Mouse (Mus musculus): ENCODE data around the gene Sh3bgrl. TPM values are rescaled to one million over a fixed set of nuclear protein-coding genes. Genes with fewer than 3 reads are reported as not detected.

The Sh3bgrl gene
- polyA plus RNA-seq, 1 experiment from 2014 or later = 121 TPM

DNA sequence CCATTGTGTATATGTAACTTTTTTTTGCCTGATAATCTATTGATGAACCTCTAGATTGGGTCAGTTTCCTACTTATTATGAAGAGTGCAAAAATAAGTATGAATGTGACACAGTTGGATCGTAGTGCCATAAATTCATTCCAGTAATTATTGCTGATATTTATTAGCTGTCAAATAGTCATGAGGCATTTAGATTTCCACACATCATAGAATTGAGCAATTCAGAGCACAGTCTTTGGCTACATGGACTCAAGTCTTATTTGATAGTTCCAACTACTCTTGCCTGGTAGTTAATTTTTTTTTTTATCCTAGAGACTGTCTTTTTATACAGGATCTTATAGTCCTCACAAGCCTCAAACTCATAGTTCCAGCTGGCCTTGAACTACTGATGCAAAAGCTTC is 34.9 kb downstream of the Sh3bgrl start:
- Histone ChIP-seq H3K9me3 (ENCODE audit: low read length) (no peaks in the 10 kb centered on the region), H3K4me1 (ENCODE audit: insufficient read depth, low read length) (no peaks in the 10 kb centered on the region), H3K4me3 (ENCODE audit: low read length) (no peak overlapping the region), H3K4me2 (replicated peaks; ENCODE audit: low read depth, low read length) (no peak overlapping the region), H3K27me3 (ENCODE audit: insufficient read depth, low read length) (no peaks in the 10 kb centered on the region), H3K9ac (replicated peaks; ENCODE audit: low read length) (no peak overlapping the region), H3K36me3 (ENCODE audit: insufficient read depth, low read length) (no peaks in the 10 kb centered on the region), H3K27ac (ENCODE audit: low read length) (no peak overlapping the region)
- WGBS = 84% methylated on average over 1 of the region's 1 CpGs
- ATAC-seq (ENCODE audit: low FRiP score, low TSS enrichment) = no peak

GRCm38 (mm10) chrX:109131834-109132233 is 36.7 kb downstream of the Sh3bgrl start:
- Histone ChIP-seq H3K27ac (ENCODE audit: low read length) (no peak overlapping the region), H3K9ac (replicated peaks; ENCODE audit: low read length) (no peak overlapping the region), H3K4me3 (ENCODE audit: low read length) (no peak overlapping the region), H3K9me3 (ENCODE audit: low read length) (no peaks in the 10 kb centered on the region), H3K36me3 (ENCODE audit: insufficient read depth, low read length) (no peaks in the 10 kb centered on the region), H3K27me3 (ENCODE audit: insufficient read depth, low read length) (no peaks in the 10 kb centered on the region), H3K4me1 (ENCODE audit: insufficient read depth, low read length) (0 out of 2 replicates have a peak, but pooled peaks cover 2% of the 10 kb centered on the region), H3K4me2 (replicated peaks; ENCODE audit: low read depth, low read length) (no peak overlapping the region)
- ATAC-seq (ENCODE audit: low FRiP score, low TSS enrichment) = no peak
- WGBS = 65% methylated on average over 2 of the region's 2 CpGs

DNA sequence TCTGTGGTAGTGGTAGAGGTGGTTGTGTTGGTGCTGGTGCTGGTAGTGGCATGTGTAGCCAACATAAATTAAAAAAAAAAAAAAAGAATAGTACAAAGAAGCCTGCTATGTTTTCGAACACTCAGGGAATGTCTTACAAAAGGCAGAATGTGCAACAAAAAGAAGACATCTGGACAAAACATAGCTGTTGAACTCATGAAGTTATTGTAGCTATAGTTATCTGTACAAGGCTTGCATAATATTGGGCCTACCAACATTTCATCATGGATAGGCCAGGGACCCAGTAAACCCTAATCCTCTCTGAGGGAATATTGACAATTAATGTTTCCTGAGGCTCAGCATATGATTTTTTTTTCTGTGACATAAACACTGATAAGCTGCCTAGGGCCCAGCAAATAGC is 37.3 kb downstream of the Sh3bgrl start:
- ATAC-seq (ENCODE audit: low FRiP score, low TSS enrichment) = no peak
- no peaks in the 10 kb centered on the region for H3K27me3 ChIP-seq (ENCODE audit: insufficient read depth, low read length)
- H3K4me2 ChIP-seq (replicated peaks; ENCODE audit: low read depth, low read length) = no peak overlapping the region
- WGBS = 82% methylated on average over 1 of the region's 1 CpGs
- no peaks in the 10 kb centered on the region for H3K9me3 ChIP-seq (ENCODE audit: low read length)
- no peak overlapping the region for H3K4me3 ChIP-seq (ENCODE audit: low read length)
- H3K36me3 ChIP-seq (ENCODE audit: insufficient read depth, low read length) = no peaks in the 10 kb centered on the region
- H3K9ac ChIP-seq (replicated peaks; ENCODE audit: low read length) = no peak overlapping the region
- no peak overlapping the region for H3K27ac ChIP-seq (ENCODE audit: low read length)
- H3K4me1 ChIP-seq (ENCODE audit: insufficient read depth, low read length) = 0 out of 2 replicates have a peak, but pooled peaks cover 2% of the 10 kb centered on the region

DNA sequence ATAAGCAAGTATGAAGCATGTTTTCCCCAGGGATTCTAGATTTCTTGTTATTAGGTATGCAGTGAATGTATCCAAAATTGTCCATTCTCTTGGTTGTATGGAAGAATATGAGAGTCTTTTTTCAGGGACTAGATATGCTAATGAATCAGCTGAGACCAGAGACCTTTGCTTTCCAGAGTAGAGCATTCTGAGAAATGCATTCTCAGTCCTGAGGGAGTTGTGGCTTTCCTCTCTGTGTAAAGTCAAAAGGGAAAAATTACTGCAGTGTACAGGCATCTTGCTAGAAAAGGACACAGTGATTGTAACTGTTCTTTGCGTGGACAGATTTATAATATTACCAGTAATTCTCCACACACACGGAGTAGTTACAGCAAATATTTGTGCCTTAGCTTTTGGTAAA is 38.3 kb downstream of the Sh3bgrl start:
- Histone ChIP-seq H3K4me2 (replicated peaks; ENCODE audit: low read depth, low read length) (no peak overlapping the region), H3K27ac (ENCODE audit: low read length) (no peak overlapping the region), H3K9me3 (ENCODE audit: low read length) (no peaks in the 10 kb centered on the region), H3K4me1 (ENCODE audit: insufficient read depth, low read length) (0 out of 2 replicates have a peak, but pooled peaks cover 2% of the 10 kb centered on the region), H3K27me3 (ENCODE audit: insufficient read depth, low read length) (no peaks in the 10 kb centered on the region), H3K36me3 (ENCODE audit: insufficient read depth, low read length) (no peaks in the 10 kb centered on the region), H3K4me3 (ENCODE audit: low read length) (no peak overlapping the region), H3K9ac (replicated peaks; ENCODE audit: low read length) (no peak overlapping the region)
- WGBS = 75% methylated on average over 2 of the region's 2 CpGs
- ATAC-seq (ENCODE audit: low FRiP score, low TSS enrichment) = no peak

DNA sequence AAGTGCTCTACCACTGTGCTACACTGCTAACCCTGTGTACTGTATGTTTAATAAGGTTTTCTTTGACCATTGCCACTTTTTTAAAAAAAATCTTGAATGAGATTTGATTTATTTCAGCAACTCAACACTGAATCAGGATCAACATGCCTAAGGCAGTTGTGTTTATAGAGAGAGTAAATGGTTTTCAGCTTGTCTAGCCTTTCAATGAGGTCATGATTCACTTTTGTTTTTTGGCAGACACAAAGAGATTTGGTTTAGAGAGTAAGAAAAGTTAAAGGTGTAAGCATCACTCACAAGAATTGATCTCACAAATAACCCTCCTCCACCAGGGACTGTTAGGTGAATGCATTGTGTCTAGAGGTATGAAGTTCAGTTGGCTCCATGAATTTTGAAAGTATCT is 41.1 kb downstream of the Sh3bgrl start:
- H3K9ac ChIP-seq (replicated peaks; ENCODE audit: low read length) = no peak overlapping the region
- H3K36me3 ChIP-seq (ENCODE audit: insufficient read depth, low read length) = no peaks in the 10 kb centered on the region
- H3K27me3 ChIP-seq (ENCODE audit: insufficient read depth, low read length) = no peaks in the 10 kb centered on the region
- H3K4me3 ChIP-seq (ENCODE audit: low read length) = no peak overlapping the region
- H3K27ac ChIP-seq (ENCODE audit: low read length) = no peak overlapping the region
- no peaks in the 10 kb centered on the region for H3K9me3 ChIP-seq (ENCODE audit: low read length)
- no peak for ATAC-seq (ENCODE audit: low FRiP score, low TSS enrichment)
- H3K4me1 ChIP-seq (ENCODE audit: insufficient read depth, low read length) = 0 out of 2 replicates have a peak, but pooled peaks cover 2% of the 10 kb centered on the region
- no peak overlapping the region for H3K4me2 ChIP-seq (replicated peaks; ENCODE audit: low read depth, low read length)

DNA sequence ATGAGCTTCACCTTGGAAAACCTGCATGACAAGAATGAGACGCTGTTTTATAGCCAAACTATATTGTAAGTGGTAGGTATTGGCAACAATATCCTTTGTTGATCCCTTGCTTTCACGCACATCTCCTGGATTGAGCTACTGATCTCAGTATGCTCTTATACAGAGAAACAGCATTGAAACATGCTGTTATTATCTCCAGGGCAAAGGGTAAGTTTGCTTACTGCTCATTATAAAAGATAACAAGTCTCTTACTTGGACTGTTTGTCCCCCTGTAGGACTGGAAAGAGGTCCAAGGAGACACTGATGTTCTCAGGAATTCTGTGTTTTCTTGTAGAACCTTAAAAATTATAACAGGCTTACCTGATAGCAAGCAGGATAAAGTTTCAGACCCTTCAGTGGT is 41.7 kb downstream of the Sh3bgrl start:
- Histone ChIP-seq H3K27me3 (ENCODE audit: insufficient read depth, low read length) (no peaks in the 10 kb centered on the region), H3K27ac (ENCODE audit: low read length) (no peak overlapping the region), H3K4me2 (replicated peaks; ENCODE audit: low read depth, low read length) (no peak overlapping the region), H3K4me3 (ENCODE audit: low read length) (no peak overlapping the region), H3K36me3 (ENCODE audit: insufficient read depth, low read length) (no peaks in the 10 kb centered on the region), H3K4me1 (ENCODE audit: insufficient read depth, low read length) (0 out of 2 replicates have a peak, but pooled peaks cover 2% of the 10 kb centered on the region), H3K9ac (replicated peaks; ENCODE audit: low read length) (no peak overlapping the region), H3K9me3 (ENCODE audit: low read length) (no peaks in the 10 kb centered on the region)
- 67% methylated on average over 2 of the region's 2 CpGs for WGBS
- no peak for ATAC-seq (ENCODE audit: low FRiP score, low TSS enrichment)

- Histone ChIP-seq H3K27me3 (ENCODE audit: insufficient read depth, low read length) (no peaks in the 10 kb centered on the region), H3K9ac (replicated peaks; ENCODE audit: low read length) (no peak overlapping the region), H3K4me1 (ENCODE audit: insufficient read depth, low read length) (0 out of 2 replicates have a peak, but pooled peaks cover 2% of the 10 kb centered on the region), H3K9me3 (ENCODE audit: low read length) (no peaks in the 10 kb centered on the region), H3K4me3 (ENCODE audit: low read length) (no peak overlapping the region), H3K4me2 (replicated peaks; ENCODE audit: low read depth, low read length) (no peak overlapping the region), H3K27ac (ENCODE audit: low read length) (no peak overlapping the region), H3K36me3 (ENCODE audit: insufficient read depth, low read length) (no peaks in the 10 kb centered on the region)
- WGBS = 42% methylated on average over 2 of the region's 2 CpGs
- ATAC-seq (ENCODE audit: low FRiP score, low TSS enrichment) = peak; percentile 63; the same call in 1 of the 2 replicates
Observed at GRCm38 (mm10) chrX:109137295-109137694, 42.1 kb downstream of the Sh3bgrl start.

GRCm38 (mm10) chrX:109141337-109141870 is 46.2 kb downstream of the Sh3bgrl start:
- Histone ChIP-seq H3K4me1 (ENCODE audit: insufficient read depth, low read length) (0 out of 2 replicates have a peak, but pooled peaks cover 2% of the 10 kb centered on the region), H3K4me2 (replicated peaks; ENCODE audit: low read depth, low read length) (no peak overlapping the region), H3K36me3 (ENCODE audit: insufficient read depth, low read length) (no peaks in the 10 kb centered on the region), H3K9me3 (ENCODE audit: low read length) (no peaks in the 10 kb centered on the region), H3K27ac (ENCODE audit: low read length) (no peak overlapping the region; the same call in 1 of the 2 replicates), H3K27me3 (ENCODE audit: insufficient read depth, low read length) (no peaks in the 10 kb centered on the region), H3K9ac (replicated peaks; ENCODE audit: low read length) (no peak overlapping the region), H3K4me3 (ENCODE audit: low read length) (no peak overlapping the region)
- 85% methylated on average over 1 of the region's 1 CpGs for WGBS
- ATAC-seq (ENCODE audit: low FRiP score, low TSS enrichment) = no peak

GRCm38 (mm10) chrX:109142281-109142680 is 47.1 kb downstream of the Sh3bgrl start:
- Histone ChIP-seq H3K9ac (replicated peaks; ENCODE audit: low read length) (no peak overlapping the region), H3K27ac (ENCODE audit: low read length) (peak overlapping the region; percentile 75), H3K9me3 (ENCODE audit: low read length) (no peaks in the 10 kb centered on the region), H3K4me3 (ENCODE audit: low read length) (no peak overlapping the region), H3K36me3 (ENCODE audit: insufficient read depth, low read length) (no peaks in the 10 kb centered on the region), H3K4me2 (replicated peaks; ENCODE audit: low read depth, low read length) (no peak overlapping the region), H3K4me1 (ENCODE audit: insufficient read depth, low read length) (no peaks in the 10 kb centered on the region), H3K27me3 (ENCODE audit: insufficient read depth, low read length) (no peaks in the 10 kb centered on the region)
- WGBS = 52% methylated on average over 4 of the region's 4 CpGs
- ATAC-seq (ENCODE audit: low FRiP score, low TSS enrichment) = no peak

DNA sequence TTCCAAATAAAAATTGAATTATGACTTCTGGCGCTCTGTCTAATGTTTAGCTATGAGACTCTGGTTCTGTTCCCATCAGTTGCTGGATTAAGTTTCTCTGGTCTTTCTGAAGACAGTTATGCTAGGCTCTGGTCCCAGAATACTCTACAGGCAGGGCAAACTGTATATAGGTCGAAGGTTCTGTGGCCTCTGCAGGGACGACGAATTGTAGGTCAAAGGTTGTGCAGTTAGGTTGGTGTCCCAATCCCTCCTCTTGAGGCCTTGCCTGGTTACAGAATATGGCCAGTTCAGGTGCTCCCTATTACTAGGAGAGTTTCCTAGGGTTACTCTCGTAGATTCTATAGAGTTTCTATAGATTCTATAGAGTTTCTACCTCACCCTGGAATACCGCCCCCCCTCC is 50.6 kb downstream of the Sh3bgrl start:
- WGBS = 84% methylated on average over 6 of the region's 6 CpGs
- ATAC-seq (ENCODE audit: low FRiP score, low TSS enrichment) = no peak
- Histone ChIP-seq H3K4me2 (replicated peaks; ENCODE audit: low read depth, low read length) (no peak overlapping the region), H3K4me1 (ENCODE audit: insufficient read depth, low read length) (no peaks in the 10 kb centered on the region), H3K36me3 (ENCODE audit: insufficient read depth, low read length) (no peaks in the 10 kb centered on the region), H3K27ac (ENCODE audit: low read length) (no peak overlapping the region), H3K4me3 (ENCODE audit: low read length) (no peak overlapping the region), H3K9ac (replicated peaks; ENCODE audit: low read length) (no peak overlapping the region), H3K27me3 (ENCODE audit: insufficient read depth, low read length) (no peaks in the 10 kb centered on the region), H3K9me3 (ENCODE audit: low read length) (no peaks in the 10 kb centered on the region)

All from kidney, embryonic 16.5 days (tissue).